Mouse (Mus musculus) yolk sac, embryonic 10.5 days (tissue): Measurements from ENCODE around the gene Hepacam.

Experiments used
- DNase-seq: peaks from one replicate; pipeline ENCODE4 v3.0.0-alpha.2; 2017; ENCODE audit warnings: low spot score

Hepacam gene

DNA sequence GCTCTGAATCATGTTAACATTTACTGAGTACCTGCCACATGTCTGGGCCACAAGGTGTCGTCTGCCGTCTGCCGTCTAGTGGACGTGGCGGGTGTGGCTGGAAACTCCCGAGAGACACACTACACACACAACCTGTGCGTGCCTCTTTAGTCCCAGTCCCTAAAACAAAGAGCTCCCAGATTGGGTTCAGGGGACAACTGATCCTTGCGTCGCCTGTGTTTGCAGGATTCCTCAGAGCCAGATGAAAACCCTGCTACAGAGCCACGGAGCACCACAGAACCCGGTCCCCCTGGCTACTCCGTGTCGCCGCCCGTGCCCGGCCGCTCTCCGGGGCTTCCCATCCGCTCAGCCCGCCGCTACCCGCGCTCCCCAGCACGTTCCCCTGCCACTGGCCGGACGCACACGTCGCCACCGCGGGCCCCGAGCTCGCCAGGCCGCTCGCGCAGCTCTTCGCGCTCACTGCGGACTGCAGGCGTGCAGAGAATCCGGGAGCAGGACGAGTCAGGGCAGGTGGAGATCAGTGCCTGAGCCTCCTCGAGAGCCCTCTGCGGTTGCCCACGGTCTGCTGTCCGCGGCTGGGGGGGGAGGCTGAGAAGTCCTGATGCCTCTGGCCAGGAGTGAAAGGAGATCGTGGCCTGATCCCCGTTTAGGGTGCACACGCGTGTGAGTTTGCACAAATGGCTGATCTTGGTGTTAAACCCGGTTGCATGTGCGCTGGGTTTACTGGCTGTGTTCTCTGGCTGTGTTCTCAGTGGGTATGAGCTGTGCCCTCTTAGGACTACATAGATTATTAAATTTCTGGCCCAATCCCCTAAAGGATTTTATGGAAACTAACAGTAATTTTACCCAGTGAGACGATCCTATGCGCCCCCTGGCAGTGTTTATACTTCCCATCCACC is 17.4 kb downstream of the Hepacam start:
- peak; percentile 46 for DNase-seq

- DNase-seq: no peak
Observed at GRCm38 (mm10) chr9:37390891-37391290, 23.7 kb downstream of the Hepacam start.

- no peak for DNase-seq
Observed at GRCm38 (mm10) chr9:37392071-37392470, 24.9 kb downstream of the Hepacam start.

GRCm38 (mm10) chr9:37393482-37394131 is 26.5 kb downstream of the Hepacam start:
- DNase-seq: no peak

DNA sequence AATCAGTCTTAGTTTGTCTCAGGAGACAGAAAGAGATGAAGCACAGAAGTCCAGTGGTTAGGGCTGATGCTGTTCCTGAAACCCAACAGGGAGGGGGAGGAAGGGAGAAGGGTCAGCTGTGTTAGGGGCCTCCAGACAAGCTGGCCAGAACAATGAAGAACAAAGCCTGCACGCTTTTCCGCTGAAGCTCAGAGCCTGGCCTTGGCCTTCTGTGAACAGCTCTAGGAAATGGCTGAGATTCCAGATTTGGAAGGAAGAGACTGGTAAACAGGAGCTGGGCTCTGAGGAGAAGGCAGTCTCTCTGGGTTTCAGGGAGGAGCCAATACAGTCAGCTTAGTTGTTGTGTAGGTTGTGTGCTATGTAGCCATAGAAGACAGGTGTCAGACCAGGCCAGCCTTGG is 33.4 kb downstream of the Hepacam start:
- no peak for DNase-seq

GRCm38 (mm10) chr9:37401802-37402201 is 34.7 kb downstream of the Hepacam start, which contains the start of gene Robo4:
Gene Robo4, plus strand, starts transcription at chr9:37401897.
- DNase-seq: no peak

DNA sequence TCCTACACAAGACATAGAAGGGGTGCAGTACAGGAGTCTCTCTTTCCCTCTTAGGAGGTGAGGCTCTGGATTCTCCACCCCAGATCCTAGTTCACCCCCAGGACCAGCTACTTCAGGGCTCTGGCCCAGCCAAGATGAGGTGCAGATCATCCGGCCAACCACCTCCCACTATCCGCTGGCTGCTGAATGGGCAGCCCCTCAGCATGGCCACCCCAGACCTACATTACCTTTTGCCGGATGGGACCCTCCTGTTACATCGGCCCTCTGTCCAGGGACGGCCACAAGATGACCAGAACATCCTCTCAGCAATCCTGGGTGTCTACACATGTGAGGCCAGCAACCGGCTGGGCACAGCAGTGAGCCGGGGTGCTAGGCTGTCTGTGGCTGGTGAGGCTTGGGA is 35.4 kb downstream of the Hepacam start:
- DNase-seq: no peak

DNA sequence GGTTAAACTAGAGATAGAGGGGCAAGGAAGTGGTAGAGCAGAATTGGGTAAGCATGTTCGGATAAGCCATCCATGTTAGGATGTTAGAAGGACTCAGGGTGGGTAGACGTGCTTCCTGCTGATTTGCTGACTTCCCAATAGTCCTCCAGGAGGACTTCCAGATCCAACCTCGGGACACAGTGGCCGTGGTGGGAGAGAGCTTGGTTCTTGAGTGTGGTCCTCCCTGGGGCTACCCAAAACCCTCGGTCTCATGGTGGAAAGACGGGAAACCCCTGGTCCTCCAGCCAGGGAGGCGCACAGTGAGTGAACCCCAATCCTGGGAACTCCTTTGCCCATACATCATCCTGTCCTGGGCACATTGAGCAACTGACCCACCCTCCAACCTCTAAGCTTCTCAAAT is 35.9 kb downstream of the Hepacam start:
- no peak for DNase-seq

GRCm38 (mm10) chr9:37406372-37406771 is 39.2 kb downstream of the Hepacam start:
- no peak for DNase-seq

DNA sequence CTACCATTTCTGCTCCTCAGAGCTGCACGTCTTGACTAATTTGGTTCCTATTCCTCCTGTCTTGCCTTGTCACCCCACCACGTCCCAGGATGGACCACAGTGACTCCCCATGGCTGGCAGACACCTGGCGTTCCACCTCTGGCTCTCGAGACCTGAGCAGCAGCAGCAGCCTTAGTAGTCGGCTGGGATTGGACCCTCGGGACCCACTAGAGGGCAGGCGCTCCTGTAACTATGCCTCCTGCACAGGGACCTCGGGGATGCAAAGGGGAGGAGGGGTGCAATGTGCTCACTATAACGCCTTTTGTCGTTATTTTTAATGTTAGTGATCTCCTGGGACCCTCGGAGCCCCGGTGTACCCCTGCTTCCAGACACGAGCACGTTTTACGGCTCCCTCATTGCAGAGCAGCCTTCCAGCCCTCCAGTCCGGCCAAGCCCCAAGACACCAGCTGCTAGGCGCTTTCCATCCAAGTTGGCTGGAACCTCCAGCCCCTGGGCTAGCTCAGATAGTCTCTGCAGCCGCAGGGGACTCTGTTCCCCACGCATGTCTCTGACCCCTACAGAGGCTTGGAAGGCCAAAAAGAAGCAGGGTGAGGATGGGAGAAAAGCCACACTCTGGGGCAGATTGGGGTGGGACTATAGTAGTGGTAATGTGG is 40.8 kb downstream of the Hepacam start:
- DNase-seq: no peak

GRCm38 (mm10) chr9:37409698-37410445 is 42.7 kb downstream of the Hepacam start:
- DNase-seq: no peak

GRCm38 (mm10) chr9:37412989-37413388 is 45.8 kb downstream of the Hepacam start:
- DNase-seq: no peak

- DNase-seq: no peak
Observed at GRCm38 (mm10) chr9:37414666-37415065, 47.5 kb downstream of the Hepacam start.

DNA sequence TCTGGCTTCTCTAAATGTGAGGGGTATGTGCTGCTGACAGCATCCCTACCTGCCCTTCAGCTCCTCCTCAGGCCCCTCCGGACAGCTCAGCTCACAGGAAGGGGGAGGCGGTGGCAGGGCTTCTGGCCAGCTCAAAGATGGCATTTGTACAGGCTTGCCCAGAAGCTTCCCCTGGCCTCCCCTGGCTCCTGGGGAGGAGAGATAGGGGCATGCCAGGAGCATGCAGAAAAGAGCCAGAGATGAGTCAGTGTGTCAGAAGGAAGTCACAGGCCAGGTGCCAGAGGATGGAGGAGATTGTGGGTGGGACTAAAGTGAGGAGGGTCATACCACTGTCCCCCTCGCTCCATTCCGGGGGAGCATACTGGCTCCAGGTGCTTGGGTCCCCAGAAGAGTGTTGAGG is 51.6 kb downstream of the Hepacam start:
- DNase-seq: no peak

GRCm38 (mm10) chr9:37420676-37421075 is 53.5 kb downstream of the Hepacam start:
- peak; percentile 92 for DNase-seq

- no peak for DNase-seq
Observed at GRCm38 (mm10) chr9:37421239-37421638, 54.1 kb downstream of the Hepacam start.

DNA sequence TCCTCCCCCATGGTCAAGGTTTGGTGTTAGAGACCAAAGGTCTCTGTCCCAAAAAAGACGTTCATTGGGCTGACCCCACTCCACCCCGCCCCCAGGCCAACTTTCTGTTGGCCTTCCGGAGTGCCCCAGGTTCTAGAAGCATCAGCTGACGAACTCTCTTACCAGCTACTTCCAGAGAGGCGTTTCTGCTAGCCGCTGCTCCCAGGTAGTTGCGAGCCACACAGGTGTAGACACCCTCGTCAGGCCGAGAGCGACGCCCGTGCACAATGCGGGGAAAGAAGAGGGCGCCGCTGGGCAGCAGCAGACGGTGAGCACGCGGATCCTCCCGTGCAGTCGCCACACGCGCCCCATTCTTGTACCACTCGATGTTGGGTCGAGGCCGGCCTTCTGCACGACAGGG is 62.2 kb downstream of the Hepacam start:
- DNase-seq: no peak

DNA sequence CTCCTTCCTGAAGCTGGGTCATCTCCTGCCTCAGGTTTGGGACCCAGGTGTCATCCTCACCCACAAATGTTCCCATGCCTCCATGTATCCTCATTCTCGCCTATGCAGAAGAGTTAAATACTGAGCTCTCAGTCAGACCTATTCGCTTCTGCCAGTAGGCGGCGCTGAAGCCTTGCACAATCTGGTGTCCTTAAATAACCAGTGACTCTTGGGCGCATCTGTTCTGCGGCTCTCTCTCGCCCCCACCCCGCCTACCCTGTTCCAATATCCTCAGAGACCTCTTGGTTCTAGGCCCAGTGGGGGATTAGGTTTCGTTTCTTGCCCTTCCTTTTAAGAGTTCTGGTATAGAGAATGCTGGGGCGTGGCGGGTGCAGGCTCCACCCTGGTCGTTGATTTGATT is 63.4 kb downstream of the Hepacam start:
- DNase-seq: peak; percentile 55

DNA sequence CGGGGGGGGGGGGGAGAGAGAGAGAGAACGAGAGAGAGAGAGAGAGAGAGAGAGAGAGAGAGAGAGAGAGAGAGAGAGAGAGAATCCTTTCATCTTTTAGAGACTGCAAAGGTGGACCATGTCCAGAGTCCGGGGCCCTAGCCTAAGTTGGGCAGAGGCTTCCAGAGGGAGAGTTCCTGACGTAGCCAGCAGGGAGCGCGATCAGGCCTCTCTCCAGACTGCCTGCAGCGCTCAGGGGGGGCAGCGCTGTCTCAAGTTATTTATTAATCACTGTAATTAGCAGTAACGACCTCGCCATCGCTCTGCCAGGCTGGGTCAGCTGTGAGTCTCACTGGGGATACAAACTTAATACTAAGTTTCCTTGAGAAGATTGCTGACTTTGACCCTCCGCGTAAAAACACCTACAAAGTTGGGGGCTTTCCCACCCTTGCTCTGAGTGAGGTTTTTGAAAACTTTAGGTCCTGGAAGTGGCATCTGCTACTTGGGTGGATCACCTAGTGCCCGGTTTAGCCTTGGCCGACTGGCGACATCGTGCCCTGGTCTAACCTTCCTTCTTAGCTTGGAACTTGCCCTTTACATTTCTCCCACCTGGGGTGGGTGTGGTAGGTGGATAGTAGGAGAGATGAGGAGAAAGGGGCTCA is 65.0 kb downstream of the Hepacam start:
- no peak for DNase-seq

GRCm38 (mm10) chr9:37432720-37433421 is 65.7 kb downstream of the Hepacam start, which contains the start of gene Robo3:
Gene Robo3, minus strand, starts transcription at chr9:37433246.
- no peak for DNase-seq
